Mouse (Mus musculus) neural tube, embryonic 11.5 days (tissue): ENCODE data around the gene Lima1. TPM values are rescaled to one million over a fixed set of nuclear protein-coding genes. Genes with fewer than 3 reads are reported as not detected.
A peak's percentile ranks its signal among the peaks of the same experiment; 100 is the strongest.
"Not testable (repeated sequence)": the region's sequence is repeated elsewhere in the genome, so short reads cannot be mapped to it uniquely, and the experiment has no call there.

Source experiments
- ATAC-seq: fragments of 200-750 bp; cut with Nextera tagmentation; 2 replicates; pipeline ENCODE4 v1.8.0; 2017; ENCODE audit warnings: moderate number of reproducible peaks, mild to moderate bottlenecking, moderate TSS enrichment, moderate library complexity; ENCODE audit not compliant: insufficient read depth, low FRiP score, low TSS enrichment
- DNase-seq: peaks from one replicate; pipeline ENCODE4 v3.0.0-alpha.2; 2015; ENCODE audit warnings: low spot score
- H3K27ac ChIP-seq: fragments of 300-500 bp; sonication (generic); 2 replicates; pipeline ENCODE4 v1.5.1; 2014; ENCODE audit warnings: low read depth, mild to moderate bottlenecking, low read length
- H3K27me3 ChIP-seq: fragments of 300-500 bp; sonication (generic); 2 replicates; pipeline ENCODE4 v1.6.1; 2014; ENCODE audit warnings: mild to moderate bottlenecking, low read length, mixed read lengths; ENCODE audit not compliant: control insufficient read depth, insufficient read depth
- H3K36me3 ChIP-seq: fragments of 300-500 bp; sonication (generic); 2 replicates; pipeline ENCODE4 v1.6.1; 2014; ENCODE audit warnings: mild to moderate bottlenecking, low read length, moderate library complexity, mixed read lengths; ENCODE audit not compliant: control insufficient read depth, insufficient read depth
- H3K4me1 ChIP-seq: fragments of 300-500 bp; sonication (generic); 2 replicates; pipeline ENCODE4 v1.6.1; 2014; ENCODE audit warnings: low read length, mixed read lengths; ENCODE audit not compliant: control insufficient read depth, insufficient read depth
- H3K4me2 ChIP-seq: fragments of 300-500 bp; sonication (generic); 2 replicates; pipeline ENCODE4 v1.6.1; 2014; ENCODE audit warnings: low read depth, mild to moderate bottlenecking, moderate library complexity
- H3K4me3 ChIP-seq: fragments of 300-500 bp; sonication (generic); 2 replicates; pipeline ENCODE4 v1.5.1; 2014; ENCODE audit warnings: low read depth, low read length
- H3K9ac ChIP-seq: fragments of 300-500 bp; sonication (generic); 2 replicates; pipeline ENCODE4 v1.6.1; 2014; ENCODE audit warnings: mild to moderate bottlenecking, low read length
- H3K9me3 ChIP-seq: fragments of 300-500 bp; sonication (generic); 2 replicates; pipeline ENCODE4 v1.6.1; 2016; ENCODE audit warnings: low read length; ENCODE audit not compliant: control insufficient read depth
- WGBS: fragments of 180-500 bp; shearing (Covaris S2); extraction: QIAGEN DNeasy Blood & Tissue Kit; methylation state at CpG from one replicate; pipeline ENCODE4 v1.1.7; 2014; 5-methylcytosine and 5-hydroxymethylcytosine counted together
- polyA plus RNA-seq: library from polyadenylated mRNA; unstranded; fragments of >200 nt; fragmentation: Nextera tagmentation; extraction: Ambion mirVana; gene quantifications from 2 replicates; pipeline ENCODE4 v1.2.1, GENCODE M21; 2014

Gene Lima1
- polyA plus RNA-seq, 1 experiment from 2014 or later: 33.1 TPM

GRCm38 (mm10) chr15:99833648-99834454, 41.4 kb downstream of the Lima1 start:
- Histone ChIP-seq H3K4me2 (no peak overlapping the region), H3K27ac (no peak overlapping the region), H3K4me3 (no peak overlapping the region), H3K27me3 (no peaks in the 10 kb centered on the region), H3K9ac (no peak overlapping the region), H3K9me3 (no peaks in the 10 kb centered on the region), H3K36me3 (no peaks in the 10 kb centered on the region), H3K4me1 (no peaks in the 10 kb centered on the region)
- no peak for DNase-seq
- no peak for ATAC-seq
- WGBS: 79% methylated on average over 5 of the region's 5 CpGs

GRCm38 (mm10) chr15:99831535-99831934, 43.7 kb downstream of the Lima1 start:
- WGBS: 68% methylated on average over 5 of the region's 5 CpGs
- H3K9ac ChIP-seq: no peak overlapping the region
- H3K36me3 ChIP-seq: no peaks in the 10 kb centered on the region
- DNase-seq (no peak), ATAC-seq (no peak)
- no peaks in the 10 kb centered on the region for H3K4me1 ChIP-seq
- H3K27ac ChIP-seq: no peak overlapping the region
- H3K4me3 ChIP-seq: no peak overlapping the region
- no peaks in the 10 kb centered on the region for H3K9me3 ChIP-seq
- no peaks in the 10 kb centered on the region for H3K27me3 ChIP-seq
- no peak overlapping the region for H3K4me2 ChIP-seq

- Histone ChIP-seq H3K4me1 (no peaks in the 10 kb centered on the region), H3K4me2 (no peak overlapping the region), H3K9me3 (no peaks in the 10 kb centered on the region), H3K27me3 (no peaks in the 10 kb centered on the region), H3K4me3 (no peak overlapping the region), H3K27ac (no peak overlapping the region), H3K36me3 (no peaks in the 10 kb centered on the region), H3K9ac (no peak overlapping the region)
- ATAC-seq (no peak), DNase-seq (no peak)
- 90% methylated on average over 2 of the region's 2 CpGs for WGBS
Observed at GRCm38 (mm10) chr15:99828061-99828460, 47.2 kb downstream of the Lima1 start.

- Histone ChIP-seq H3K9ac (no peak overlapping the region), H3K4me3 (no peak overlapping the region), H3K4me2 (no peak overlapping the region), H3K27ac (no peak overlapping the region), H3K9me3 (no peaks in the 10 kb centered on the region), H3K27me3 (no peaks in the 10 kb centered on the region), H3K4me1 (no peaks in the 10 kb centered on the region), H3K36me3 (no peaks in the 10 kb centered on the region)
- DNase-seq (no peak), ATAC-seq (no peak)
- 69% methylated on average over 8 of the region's 8 CpGs for WGBS
Observed at GRCm38 (mm10) chr15:99826210-99826888, 48.9 kb downstream of the Lima1 start.

- ATAC-seq: no peak
- Histone ChIP-seq H3K36me3 (no peaks in the 10 kb centered on the region), H3K4me3 (no peak overlapping the region), H3K4me1 (no peaks in the 10 kb centered on the region), H3K9me3 (no peaks in the 10 kb centered on the region), H3K27ac (no peak overlapping the region), H3K27me3 (no peaks in the 10 kb centered on the region), H3K9ac (no peak overlapping the region), H3K4me2 (no peak overlapping the region)
- DNase-seq: no peak
- WGBS: 89% methylated on average over 3 of the region's 3 CpGs
Observed at GRCm38 (mm10) chr15:99825211-99825610, 50.0 kb downstream of the Lima1 start.

GRCm38 (mm10) chr15:99823322-99823898, 51.8 kb downstream of the Lima1 start:
- 75% methylated on average over 8 of the region's 8 CpGs for WGBS

GRCm38 (mm10) chr15:99822501-99822900, 52.8 kb downstream of the Lima1 start:
- not testable (repeated sequence) for H3K9me3 ChIP-seq, H3K27ac ChIP-seq, ATAC-seq, H3K9ac ChIP-seq, H3K4me3 ChIP-seq, DNase-seq, H3K4me1 ChIP-seq, H3K36me3 ChIP-seq, H3K4me2 ChIP-seq, H3K27me3 ChIP-seq
- 84% methylated on average over 12 of the region's 13 CpGs for WGBS

More at GRCm38 (mm10) chr15:99823322-99823898, 51.8 kb downstream of the Lima1 start:
- DNase-seq: no peak
- H3K9ac ChIP-seq: no peak overlapping the region
- H3K4me2 ChIP-seq: no peak overlapping the region
- H3K9me3 ChIP-seq: no peaks in the 10 kb centered on the region
- H3K27me3 ChIP-seq: no peaks in the 10 kb centered on the region
- no peak overlapping the region for H3K4me3 ChIP-seq
- H3K4me1 ChIP-seq: peaks cover 4% of the 10 kb centered on the region; the same call in 1 of the 2 replicates
- no peaks in the 10 kb centered on the region for H3K36me3 ChIP-seq
- H3K27ac ChIP-seq: no peak overlapping the region
- no peak for ATAC-seq

GRCm38 (mm10) chr15:99819621-99820279, 55.5 kb downstream of the Lima1 start:
- peak overlapping the region; percentile 45 for H3K4me2 ChIP-seq
- ATAC-seq: no peak
- H3K9me3 ChIP-seq: no peaks in the 10 kb centered on the region
- H3K4me1 ChIP-seq: peaks cover 10% of the 10 kb centered on the region; the same call in 1 of the 2 replicates
- H3K27ac ChIP-seq: peak overlapping the region; percentile 80
- peak overlapping the region; percentile 28 for H3K4me3 ChIP-seq
- peak overlapping the region; percentile 47 for H3K9ac ChIP-seq
- no peaks in the 10 kb centered on the region; the same call in 1 of the 2 replicates for H3K36me3 ChIP-seq
- no peaks in the 10 kb centered on the region for H3K27me3 ChIP-seq
- 45% methylated on average over 14 of the region's 14 CpGs for WGBS
- DNase-seq: peak; percentile 45
